Mouse (Mus musculus) lung, postnatal 0 days (tissue): ENCODE measurements around the gene Pnpla2.

ENCODE experiments used
- CTCF ChIP-seq: IDR thresholded peaks from 2 replicates; pipeline ENCODE4 v1.5.1; 2016; ENCODE audit warnings: antibody characterized with exemption, mild to moderate bottlenecking
- EP300 ChIP-seq: IDR thresholded peaks from 2 replicates; pipeline ENCODE4 v1.6.1; 2016; ENCODE audit warnings: antibody characterized with exemption, mild to moderate bottlenecking, control low read depth

GRCm38 (mm10) chr7:141460001-141460390 is 5.0 kb downstream of the Pnpla2 start:
- TF ChIP-seq EP300 (no peak), CTCF (no peak)
